Mouse (Mus musculus): ENCODE measurements around the gene Rimbp2.

DNA sequence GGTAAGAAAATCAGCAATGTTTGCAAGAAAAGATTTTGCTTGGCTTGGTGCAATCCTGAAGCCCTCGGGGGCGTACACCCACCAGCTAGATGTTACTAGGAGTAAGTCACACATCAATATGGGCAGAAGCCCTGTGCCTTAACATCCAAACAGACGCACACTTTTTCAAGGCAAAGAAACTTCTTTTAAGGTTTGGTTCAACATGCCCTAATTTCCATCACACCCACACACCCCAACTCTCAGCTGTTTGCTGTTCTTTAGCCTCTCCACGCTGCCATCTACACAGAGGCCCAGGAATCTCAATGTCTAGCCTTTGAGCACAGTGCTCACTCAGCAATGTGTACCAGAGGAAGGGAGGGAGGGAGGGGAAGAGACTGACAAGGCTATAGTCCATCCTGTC, 28.2 kb downstream of the Rimbp2 start:
- TF ChIP-seq EP300 (IDR thresholded peaks at IDR 0.05; ENCODE audit: low read depth) (no peak), CTCF (IDR thresholded peaks at IDR 0.05; ENCODE audit: low read depth) (no peak)

All from liver, postnatal 0 days (tissue).